Mouse (Mus musculus): ENCODE data around the gene Haspin. TPM values are rescaled to one million over a fixed set of nuclear protein-coding genes. Genes with fewer than 3 reads are reported as not detected.
"Not testable (repeated sequence)": the region's sequence is repeated elsewhere in the genome, so short reads cannot be mapped to it uniquely, and the experiment has no call there.

Gene Haspin
- polyA plus RNA-seq, 1 experiment from 2014 or later, result 2.7 TPM

- 93% methylated on average over 5 of the region's 5 CpGs for WGBS
- DNase-seq, result no peak
- H3K9ac ChIP-seq (replicated peaks; ENCODE audit: low read length), result no peak overlapping the region
- ATAC-seq (ENCODE audit: low FRiP score, low TSS enrichment), result no peak
- H3K4me3 ChIP-seq (replicated peaks; ENCODE audit: low read depth, low read length), result no peak overlapping the region
- no peaks in the 10 kb centered on the region for H3K27me3 ChIP-seq (ENCODE audit: control insufficient read depth, insufficient read depth, low read length)
- H3K4me2 ChIP-seq (ENCODE audit: low read length), result no peak overlapping the region
- no peak overlapping the region for H3K27ac ChIP-seq (replicated peaks; ENCODE audit: low read depth, low read length)
- no peaks in the 10 kb centered on the region for H3K9me3 ChIP-seq (ENCODE audit: control insufficient read depth, low read length)
- no peaks in the 10 kb centered on the region for H3K36me3 ChIP-seq (ENCODE audit: control insufficient read depth, insufficient read depth, low read length)
- H3K4me1 ChIP-seq (ENCODE audit: control insufficient read depth, insufficient read depth, low read length), result peaks cover 4% of the 10 kb centered on the region; the same call in 1 of the 2 replicates
Observed at GRCm38 (mm10) chr11:73134222-73134621, 3.9 kb downstream of the Haspin start.

GRCm38 (mm10) chr11:73132999-73133398 is 5.1 kb downstream of the Haspin start:
- Histone ChIP-seq H3K9me3 (ENCODE audit: control insufficient read depth, low read length) (no peaks in the 10 kb centered on the region), H3K27ac (replicated peaks; ENCODE audit: low read depth, low read length) (no peak overlapping the region), H3K27me3 (ENCODE audit: control insufficient read depth, insufficient read depth, low read length) (no peaks in the 10 kb centered on the region), H3K36me3 (ENCODE audit: control insufficient read depth, insufficient read depth, low read length) (no peaks in the 10 kb centered on the region), H3K9ac (replicated peaks; ENCODE audit: low read length) (no peak overlapping the region), H3K4me3 (replicated peaks; ENCODE audit: low read depth, low read length) (no peak overlapping the region), H3K4me2 (ENCODE audit: low read length) (no peak overlapping the region), H3K4me1 (ENCODE audit: control insufficient read depth, insufficient read depth, low read length) (peaks cover 4% of the 10 kb centered on the region; the same call in 1 of the 2 replicates)
- ATAC-seq (ENCODE audit: low FRiP score, low TSS enrichment) (no peak), DNase-seq (no peak)
- WGBS, result 99% methylated on average over 6 of the region's 6 CpGs

GRCm38 (mm10) chr11:73131020-73131419 is 7.1 kb downstream of the Haspin start:
- Histone ChIP-seq H3K4me3 (replicated peaks; ENCODE audit: low read depth, low read length) (no peak overlapping the region), H3K27me3 (ENCODE audit: control insufficient read depth, insufficient read depth, low read length) (no peaks in the 10 kb centered on the region), H3K4me1 (ENCODE audit: control insufficient read depth, insufficient read depth, low read length) (no peaks in the 10 kb centered on the region), H3K9ac (replicated peaks; ENCODE audit: low read length) (no peak overlapping the region), H3K36me3 (ENCODE audit: control insufficient read depth, insufficient read depth, low read length) (no peaks in the 10 kb centered on the region), H3K27ac (replicated peaks; ENCODE audit: low read depth, low read length) (no peak overlapping the region), H3K4me2 (ENCODE audit: low read length) (no peak overlapping the region), H3K9me3 (ENCODE audit: control insufficient read depth, low read length) (no peaks in the 10 kb centered on the region)
- 88% methylated on average over 7 of the region's 7 CpGs for WGBS
- ATAC-seq (ENCODE audit: low FRiP score, low TSS enrichment) (no peak), DNase-seq (no peak)

- Histone ChIP-seq H3K9ac (replicated peaks; ENCODE audit: low read length) (no peak overlapping the region), H3K4me1 (ENCODE audit: control insufficient read depth, insufficient read depth, low read length) (no peaks in the 10 kb centered on the region), H3K27ac (replicated peaks; ENCODE audit: low read depth, low read length) (no peak overlapping the region), H3K27me3 (ENCODE audit: control insufficient read depth, insufficient read depth, low read length) (no peaks in the 10 kb centered on the region), H3K36me3 (ENCODE audit: control insufficient read depth, insufficient read depth, low read length) (no peaks in the 10 kb centered on the region), H3K4me2 (ENCODE audit: low read length) (no peak overlapping the region), H3K9me3 (ENCODE audit: control insufficient read depth, low read length) (no peaks in the 10 kb centered on the region), H3K4me3 (replicated peaks; ENCODE audit: low read depth, low read length) (no peak overlapping the region)
- ATAC-seq (ENCODE audit: low FRiP score, low TSS enrichment) (no peak), DNase-seq (no peak)
- 88% methylated on average over 6 of the region's 6 CpGs for WGBS
Observed at GRCm38 (mm10) chr11:73126495-73126894, 11.6 kb downstream of the Haspin start.

- no peak overlapping the region for H3K4me2 ChIP-seq (ENCODE audit: low read length)
- H3K36me3 ChIP-seq (ENCODE audit: control insufficient read depth, insufficient read depth, low read length), result no peaks in the 10 kb centered on the region
- ATAC-seq (ENCODE audit: low FRiP score, low TSS enrichment) (no peak), DNase-seq (no peak)
- no peaks in the 10 kb centered on the region for H3K9me3 ChIP-seq (ENCODE audit: control insufficient read depth, low read length)
- no peak overlapping the region for H3K4me3 ChIP-seq (replicated peaks; ENCODE audit: low read depth, low read length)
- no peak overlapping the region for H3K9ac ChIP-seq (replicated peaks; ENCODE audit: low read length)
- no peaks in the 10 kb centered on the region for H3K4me1 ChIP-seq (ENCODE audit: control insufficient read depth, insufficient read depth, low read length)
- H3K27me3 ChIP-seq (ENCODE audit: control insufficient read depth, insufficient read depth, low read length), result no peaks in the 10 kb centered on the region
- 71% methylated on average over 6 of the region's 6 CpGs for WGBS
- H3K27ac ChIP-seq (replicated peaks; ENCODE audit: low read depth, low read length), result no peak overlapping the region
Observed at GRCm38 (mm10) chr11:73111414-73111813, 26.7 kb downstream of the Haspin start.

GRCm38 (mm10) chr11:73109941-73110340 is 28.2 kb downstream of the Haspin start:
- H3K27ac ChIP-seq (replicated peaks; ENCODE audit: low read depth, low read length), result no peak overlapping the region
- H3K27me3 ChIP-seq (ENCODE audit: control insufficient read depth, insufficient read depth, low read length), result no peaks in the 10 kb centered on the region
- H3K36me3 ChIP-seq (ENCODE audit: control insufficient read depth, insufficient read depth, low read length), result no peaks in the 10 kb centered on the region
- WGBS, result 82% methylated on average over 3 of the region's 3 CpGs
- no peak overlapping the region for H3K9ac ChIP-seq (replicated peaks; ENCODE audit: low read length)
- H3K4me1 ChIP-seq (ENCODE audit: control insufficient read depth, insufficient read depth, low read length), result no peaks in the 10 kb centered on the region
- no peak overlapping the region for H3K4me3 ChIP-seq (replicated peaks; ENCODE audit: low read depth, low read length)
- DNase-seq, result no peak
- no peaks in the 10 kb centered on the region for H3K9me3 ChIP-seq (ENCODE audit: control insufficient read depth, low read length)
- ATAC-seq (ENCODE audit: low FRiP score, low TSS enrichment), result no peak
- no peak overlapping the region for H3K4me2 ChIP-seq (ENCODE audit: low read length)

- H3K27me3 ChIP-seq (ENCODE audit: control insufficient read depth, insufficient read depth, low read length), result no peaks in the 10 kb centered on the region
- H3K9ac ChIP-seq (replicated peaks; ENCODE audit: low read length), result no peak overlapping the region
- H3K4me2 ChIP-seq (ENCODE audit: low read length), result no peak overlapping the region
- 83% methylated on average over 14 of the region's 14 CpGs for WGBS
- H3K36me3 ChIP-seq (ENCODE audit: control insufficient read depth, insufficient read depth, low read length), result no peaks in the 10 kb centered on the region
- no peaks in the 10 kb centered on the region for H3K4me1 ChIP-seq (ENCODE audit: control insufficient read depth, insufficient read depth, low read length)
- H3K4me3 ChIP-seq (replicated peaks; ENCODE audit: low read depth, low read length), result no peak overlapping the region
- H3K27ac ChIP-seq (replicated peaks; ENCODE audit: low read depth, low read length), result no peak overlapping the region
- ATAC-seq (ENCODE audit: low FRiP score, low TSS enrichment) (no peak), DNase-seq (no peak)
- no peaks in the 10 kb centered on the region for H3K9me3 ChIP-seq (ENCODE audit: control insufficient read depth, low read length)
Observed at GRCm38 (mm10) chr11:73108898-73109625, 29.0 kb downstream of the Haspin start.

- Histone ChIP-seq H3K36me3 (ENCODE audit: control insufficient read depth, insufficient read depth, low read length) (no peaks in the 10 kb centered on the region), H3K9ac (replicated peaks; ENCODE audit: low read length) (no peak overlapping the region), H3K27ac (replicated peaks; ENCODE audit: low read depth, low read length) (no peak overlapping the region), H3K4me3 (replicated peaks; ENCODE audit: low read depth, low read length) (no peak overlapping the region), H3K9me3 (ENCODE audit: control insufficient read depth, low read length) (no peaks in the 10 kb centered on the region), H3K4me2 (ENCODE audit: low read length) (no peak overlapping the region), H3K4me1 (ENCODE audit: control insufficient read depth, insufficient read depth, low read length) (no peaks in the 10 kb centered on the region), H3K27me3 (ENCODE audit: control insufficient read depth, insufficient read depth, low read length) (no peaks in the 10 kb centered on the region)
- no peak for ATAC-seq (ENCODE audit: low FRiP score, low TSS enrichment)
- DNase-seq, result no peak
- 83% methylated on average over 5 of the region's 5 CpGs for WGBS
Observed at GRCm38 (mm10) chr11:73108195-73108897, 29.7 kb downstream of the Haspin start.

- not testable (repeated sequence) for H3K4me3 ChIP-seq (replicated peaks; ENCODE audit: low read depth, low read length); H3K36me3 ChIP-seq (ENCODE audit: control insufficient read depth, insufficient read depth, low read length); H3K4me2 ChIP-seq (ENCODE audit: low read length); H3K27ac ChIP-seq (replicated peaks; ENCODE audit: low read depth, low read length); H3K9ac ChIP-seq (replicated peaks; ENCODE audit: low read length); H3K9me3 ChIP-seq (ENCODE audit: control insufficient read depth, low read length); DNase-seq; H3K27me3 ChIP-seq (ENCODE audit: control insufficient read depth, insufficient read depth, low read length); ATAC-seq (ENCODE audit: low FRiP score, low TSS enrichment); H3K4me1 ChIP-seq (ENCODE audit: control insufficient read depth, insufficient read depth, low read length)
- 56% methylated on average over 3 of the region's 3 CpGs for WGBS
Observed at GRCm38 (mm10) chr11:73107358-73107757, 30.7 kb downstream of the Haspin start.

Data from midbrain, embryonic 14.5 days (tissue).